Mouse (Mus musculus): Measurements from ENCODE around the gene Adad2. TPM values are rescaled to one million over a fixed set of nuclear protein-coding genes. Genes with fewer than 3 reads are reported as not detected.

Adad2 gene
- polyA plus RNA-seq, 1 experiment from 2014 or later, result not detected

DNA sequence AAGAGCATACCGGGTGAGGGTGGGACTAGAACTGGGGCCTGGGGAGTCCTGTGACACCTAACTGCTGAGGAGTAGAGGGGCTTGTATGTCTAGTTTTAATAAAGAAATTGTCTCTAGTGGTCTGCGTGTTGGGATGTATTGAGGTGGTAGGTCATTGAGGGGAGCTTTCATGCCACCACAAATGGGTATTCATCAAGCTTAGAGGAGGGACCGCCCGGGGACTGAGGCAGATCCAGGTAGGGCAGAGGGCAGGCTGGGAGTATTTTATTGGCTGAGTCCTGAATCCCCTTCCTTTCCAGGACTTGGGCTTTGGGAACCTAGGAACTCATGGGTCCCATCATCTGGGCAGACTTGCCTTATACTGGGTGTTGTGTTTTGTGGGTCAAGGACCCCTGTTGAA, 4.3 kb downstream of the Adad2 start:
- no peak overlapping the region for H3K27ac ChIP-seq (replicated peaks in 1 of 2; ENCODE audit: control insufficient read depth in 1 of 2, insufficient read depth in 1 of 2, low read depth in 2 of 2, low read length in 2 of 2)
- H3K4me1 ChIP-seq (ENCODE audit: control insufficient read depth in 2 of 2, insufficient read depth in 2 of 2, low read length in 2 of 2), result peaks cover 3 to 7% of the 10 kb centered on the region in 2 experiments; a peak in 3 of 4 replicates
- no peaks in the 10 kb centered on the region for H3K27me3 ChIP-seq (ENCODE audit: control insufficient read depth, insufficient read depth, low read length)
- H3K36me3 ChIP-seq (ENCODE audit: control insufficient read depth, insufficient read depth, low read length), result no peaks in the 10 kb centered on the region
- WGBS, result 81% methylated on average over 4 of the region's 4 CpGs
- no peaks in the 10 kb centered on the region for H3K9me3 ChIP-seq (ENCODE audit: control insufficient read depth, low read length)
- H3K4me2 ChIP-seq (ENCODE audit: low read length), result no peak overlapping the region
- no peak overlapping the region for H3K4me3 ChIP-seq (ENCODE audit: control insufficient read depth in 1 of 2, insufficient read depth in 1 of 2, low read depth in 1 of 2, low read length in 2 of 2)
- no peak for ATAC-seq (ENCODE audit: insufficient number of reproducible peaks, insufficient read depth, low FRiP score, low read depth)
- H3K9ac ChIP-seq (ENCODE audit: low read length), result no peak overlapping the region

DNA sequence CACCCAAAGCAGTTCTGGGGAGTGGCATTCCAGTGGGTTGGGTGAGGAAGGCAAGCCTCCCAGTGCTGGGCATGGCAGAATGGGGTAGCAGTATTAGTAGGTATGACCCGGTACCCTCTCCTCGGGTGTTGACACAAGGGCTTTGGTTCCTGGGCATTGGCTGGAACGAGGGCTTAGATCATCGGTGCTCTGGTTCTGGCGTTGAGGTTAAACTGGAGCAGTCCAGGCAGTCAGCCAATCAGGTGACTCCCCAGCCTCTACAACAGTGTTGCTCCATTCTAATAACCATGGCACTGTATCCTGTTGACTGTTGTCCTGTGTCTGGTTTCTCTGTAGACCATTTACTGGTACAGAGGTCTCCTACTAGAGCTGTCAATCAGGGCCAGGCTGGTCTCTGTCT, 5.0 kb downstream of the Adad2 start:
- Histone ChIP-seq H3K27me3 (ENCODE audit: control insufficient read depth, insufficient read depth, low read length) (no peaks in the 10 kb centered on the region), H3K4me2 (ENCODE audit: low read length) (no peak overlapping the region), H3K4me3 (ENCODE audit: control insufficient read depth in 1 of 2, insufficient read depth in 1 of 2, low read depth in 1 of 2, low read length in 2 of 2) (no peak overlapping the region), H3K9me3 (ENCODE audit: control insufficient read depth, low read length) (no peaks in the 10 kb centered on the region), H3K27ac (replicated peaks in 1 of 2; ENCODE audit: control insufficient read depth in 1 of 2, insufficient read depth in 1 of 2, low read depth in 2 of 2, low read length in 2 of 2) (no peak overlapping the region), H3K4me1 (ENCODE audit: control insufficient read depth in 2 of 2, insufficient read depth in 2 of 2, low read length in 2 of 2) (peaks cover 3 to 7% of the 10 kb centered on the region in 2 experiments; a peak in 3 of 4 replicates), H3K9ac (ENCODE audit: low read length) (no peak overlapping the region), H3K36me3 (ENCODE audit: control insufficient read depth, insufficient read depth, low read length) (no peaks in the 10 kb centered on the region)
- WGBS, result 73% methylated on average over 5 of the region's 5 CpGs
- no peak for ATAC-seq (ENCODE audit: insufficient number of reproducible peaks, insufficient read depth, low FRiP score, low read depth)

DNA sequence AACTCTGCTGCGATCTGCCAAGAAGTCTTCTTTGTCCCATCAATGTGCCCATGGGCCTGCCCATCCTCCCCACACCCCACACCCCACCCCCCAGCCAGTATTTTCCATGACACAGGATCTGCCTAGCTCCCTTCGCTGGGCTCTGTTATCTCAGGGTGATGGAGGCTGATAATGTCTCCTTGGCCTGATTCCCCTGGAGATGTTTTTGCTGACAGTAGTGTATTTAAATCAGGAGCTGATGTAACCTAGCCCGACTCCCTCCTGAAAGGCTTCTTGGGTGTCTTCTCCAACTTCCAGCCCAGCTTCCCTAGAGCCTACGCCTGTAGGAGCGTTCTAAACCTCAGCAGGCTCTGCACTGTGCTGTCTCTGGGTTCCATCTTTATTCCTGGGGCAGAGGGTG, 6.3 kb downstream of the Adad2 start:
- no peak for ATAC-seq (ENCODE audit: insufficient number of reproducible peaks, insufficient read depth, low FRiP score, low read depth)
- Histone ChIP-seq H3K27me3 (ENCODE audit: control insufficient read depth, insufficient read depth, low read length) (no peaks in the 10 kb centered on the region), H3K9ac (ENCODE audit: low read length) (no peak overlapping the region), H3K4me1 (ENCODE audit: control insufficient read depth in 2 of 2, insufficient read depth in 2 of 2, low read length in 2 of 2) (peaks cover 3 to 7% of the 10 kb centered on the region in 2 experiments; a peak in 3 of 4 replicates), H3K27ac (replicated peaks in 1 of 2; ENCODE audit: control insufficient read depth in 1 of 2, insufficient read depth in 1 of 2, low read depth in 2 of 2, low read length in 2 of 2) (no peak overlapping the region), H3K36me3 (ENCODE audit: control insufficient read depth, insufficient read depth, low read length) (no peaks in the 10 kb centered on the region), H3K4me2 (ENCODE audit: low read length) (no peak overlapping the region), H3K9me3 (ENCODE audit: control insufficient read depth, low read length) (no peaks in the 10 kb centered on the region), H3K4me3 (ENCODE audit: control insufficient read depth in 1 of 2, insufficient read depth in 1 of 2, low read depth in 1 of 2, low read length in 2 of 2) (no peak overlapping the region)
- WGBS, result 47% methylated on average over 5 of the region's 5 CpGs

DNA sequence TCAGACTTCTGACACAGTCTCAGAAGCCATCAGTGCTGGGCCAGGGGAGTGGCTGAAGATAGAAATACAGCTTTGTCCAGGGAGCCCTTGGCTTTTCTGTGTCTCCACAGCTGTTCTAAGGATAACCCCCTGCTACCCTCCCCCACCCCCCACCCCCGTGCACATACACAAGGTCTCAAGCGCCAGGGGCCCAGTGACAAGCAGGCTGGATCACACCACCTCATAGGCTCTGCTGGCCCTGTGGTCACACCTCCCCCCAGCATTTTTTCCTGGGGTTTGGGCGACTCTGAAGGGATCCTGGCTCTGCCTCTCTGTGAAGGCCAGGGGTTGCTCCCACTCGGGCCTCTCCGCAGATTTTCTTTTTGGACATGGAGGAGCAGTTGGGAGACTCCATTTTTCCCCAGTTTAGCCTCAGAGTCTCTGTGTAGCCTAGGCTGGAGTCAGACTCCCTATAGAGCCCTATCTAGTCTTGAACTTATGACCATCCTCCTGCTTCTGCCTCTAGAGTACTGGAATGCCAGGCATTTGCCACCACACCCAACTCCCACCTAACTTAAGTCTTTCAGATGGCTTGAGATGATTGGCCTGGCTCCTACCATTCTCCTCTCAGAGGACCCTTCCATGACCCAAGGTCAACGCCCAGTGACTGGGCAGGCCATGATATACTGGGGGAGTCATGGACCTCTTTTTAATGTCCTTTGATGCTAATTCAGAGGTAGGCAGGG, 7.7 kb downstream of the Adad2 start:
- WGBS, result 63% methylated on average over 6 of the region's 6 CpGs
- no peak for ATAC-seq (ENCODE audit: insufficient number of reproducible peaks, insufficient read depth, low FRiP score, low read depth)
- H3K9ac ChIP-seq (ENCODE audit: low read length), result no peak overlapping the region

DNA sequence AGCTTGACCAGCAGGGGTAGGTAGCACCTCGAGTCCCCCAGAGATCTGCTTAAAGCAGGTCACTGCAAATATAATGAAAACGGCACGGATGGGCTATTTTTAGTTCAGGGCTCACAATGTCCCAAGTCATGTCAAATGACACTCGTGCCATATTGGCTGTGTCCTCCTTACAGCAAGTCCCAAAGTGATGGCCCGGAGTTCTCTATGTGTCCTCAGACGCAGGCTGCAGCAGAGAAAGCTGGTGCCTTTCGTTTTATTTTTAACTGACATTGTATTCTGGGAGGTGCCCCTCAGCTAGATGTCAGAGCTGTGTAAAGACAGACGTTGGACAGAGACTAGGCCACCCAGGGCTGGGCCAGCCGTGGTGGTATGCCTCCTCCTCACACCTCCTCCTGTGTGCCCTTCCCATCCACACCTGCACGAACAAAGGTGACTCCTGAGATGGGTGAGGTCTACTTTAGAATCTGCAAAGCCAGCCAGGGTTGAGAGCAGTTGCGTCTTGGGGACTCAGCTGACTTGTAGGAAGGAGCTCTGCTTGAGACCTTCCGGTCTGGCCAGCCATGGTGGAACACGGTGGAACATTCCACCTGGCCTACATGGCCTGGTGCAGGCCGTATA, 8.4 kb downstream of the Adad2 start:
- Histone ChIP-seq H3K27ac (replicated peaks in 1 of 2; ENCODE audit: control insufficient read depth in 1 of 2, insufficient read depth in 1 of 2, low read depth in 2 of 2, low read length in 2 of 2) (no peak overlapping the region), H3K4me2 (ENCODE audit: low read length) (no peak overlapping the region), H3K9me3 (ENCODE audit: control insufficient read depth, low read length) (no peaks in the 10 kb centered on the region), H3K9ac (ENCODE audit: low read length) (no peak overlapping the region), H3K4me1 (ENCODE audit: control insufficient read depth in 2 of 2, insufficient read depth in 2 of 2, low read length in 2 of 2) (peaks cover 3 to 7% of the 10 kb centered on the region in 2 experiments; a peak in 3 of 4 replicates), H3K36me3 (ENCODE audit: control insufficient read depth, insufficient read depth, low read length) (no peaks in the 10 kb centered on the region), H3K4me3 (ENCODE audit: control insufficient read depth in 1 of 2, insufficient read depth in 1 of 2, low read depth in 1 of 2, low read length in 2 of 2) (no peak overlapping the region), H3K27me3 (ENCODE audit: control insufficient read depth, insufficient read depth, low read length) (0 out of 2 replicates have a peak, but pooled peaks cover 5% of the 10 kb centered on the region)
- ATAC-seq (ENCODE audit: insufficient number of reproducible peaks, insufficient read depth, low FRiP score, low read depth), result no peak
- WGBS, result 51% methylated on average over 14 of the region's 14 CpGs

More for the DNA sequence above, 7.7 kb downstream of the Adad2 start:
- Histone ChIP-seq H3K4me3 (ENCODE audit: control insufficient read depth in 1 of 2, insufficient read depth in 1 of 2, low read depth in 1 of 2, low read length in 2 of 2) (no peak overlapping the region), H3K4me1 (ENCODE audit: control insufficient read depth in 2 of 2, insufficient read depth in 2 of 2, low read length in 2 of 2) (peaks cover 3 to 7% of the 10 kb centered on the region in 2 experiments; a peak in 3 of 4 replicates), H3K4me2 (ENCODE audit: low read length) (no peak overlapping the region), H3K27me3 (ENCODE audit: control insufficient read depth, insufficient read depth, low read length) (0 out of 2 replicates have a peak, but pooled peaks cover 5% of the 10 kb centered on the region), H3K9me3 (ENCODE audit: control insufficient read depth, low read length) (no peaks in the 10 kb centered on the region), H3K27ac (replicated peaks in 1 of 2; ENCODE audit: control insufficient read depth in 1 of 2, insufficient read depth in 1 of 2, low read depth in 2 of 2, low read length in 2 of 2) (no peak overlapping the region), H3K36me3 (ENCODE audit: control insufficient read depth, insufficient read depth, low read length) (no peaks in the 10 kb centered on the region)

DNA sequence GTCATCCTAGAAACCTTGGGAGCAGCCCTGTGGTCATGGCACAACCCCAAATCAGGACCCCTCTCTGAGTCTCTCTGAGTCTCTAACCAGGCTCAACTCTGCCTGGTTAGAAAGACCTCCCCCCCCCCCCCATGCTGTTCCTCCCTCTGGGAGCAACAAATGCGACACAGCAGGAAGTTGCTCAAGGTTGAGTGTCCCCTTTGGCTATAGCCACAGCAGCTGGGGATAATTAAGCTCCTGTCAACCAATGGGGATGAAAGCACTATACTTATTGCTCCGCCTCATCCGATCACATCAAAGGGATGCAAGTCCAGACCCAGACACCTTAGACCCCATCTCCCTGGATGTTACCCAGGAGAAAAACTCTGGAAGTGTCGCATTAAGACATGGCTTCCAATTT, 10.0 kb downstream of the Adad2 start:
- Histone ChIP-seq H3K9me3 (ENCODE audit: control insufficient read depth, low read length) (no peaks in the 10 kb centered on the region), H3K27me3 (ENCODE audit: control insufficient read depth, insufficient read depth, low read length) (0 out of 2 replicates have a peak, but pooled peaks cover 5% of the 10 kb centered on the region), H3K27ac (replicated peaks in 1 of 2; ENCODE audit: control insufficient read depth in 1 of 2, insufficient read depth in 1 of 2, low read depth in 2 of 2, low read length in 2 of 2) (no peak overlapping the region), H3K9ac (ENCODE audit: low read length) (no peak overlapping the region), H3K4me1 (ENCODE audit: control insufficient read depth in 2 of 2, insufficient read depth in 2 of 2, low read length in 2 of 2) (peaks cover 7% of the 10 kb centered on the region in 2 experiments; a peak in 3 of 4 replicates), H3K4me2 (ENCODE audit: low read length) (no peak overlapping the region), H3K4me3 (ENCODE audit: control insufficient read depth in 1 of 2, insufficient read depth in 1 of 2, low read depth in 1 of 2, low read length in 2 of 2) (no peak overlapping the region), H3K36me3 (ENCODE audit: control insufficient read depth, insufficient read depth, low read length) (no peaks in the 10 kb centered on the region)
- ATAC-seq (ENCODE audit: insufficient number of reproducible peaks, insufficient read depth, low FRiP score, low read depth), result no peak
- WGBS, result 72% methylated on average over 4 of the region's 4 CpGs

DNA sequence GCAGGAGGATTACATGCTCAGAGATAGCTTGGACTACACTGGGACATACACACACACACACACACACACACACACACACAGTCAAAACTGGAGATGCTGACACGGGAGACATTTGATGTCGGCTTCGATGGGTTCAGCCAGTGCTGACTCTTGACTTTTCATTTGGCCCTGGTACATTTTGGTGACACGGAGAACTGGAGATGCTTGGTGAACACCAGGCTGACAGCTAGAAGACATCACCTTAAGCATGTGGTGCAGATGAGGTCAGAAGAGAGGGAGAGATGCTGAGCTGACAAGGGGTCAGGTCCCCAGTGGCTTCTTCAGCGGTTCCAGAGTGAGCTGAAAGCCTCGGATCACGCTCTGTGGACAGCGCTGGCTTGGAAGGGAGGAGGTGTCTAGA, 10.5 kb downstream of the Adad2 start:
- Histone ChIP-seq H3K4me1 (ENCODE audit: control insufficient read depth in 2 of 2, insufficient read depth in 2 of 2, low read length in 2 of 2) (peaks cover 8 to 9% of the 10 kb centered on the region in 2 experiments; a peak in 3 of 4 replicates), H3K4me2 (ENCODE audit: low read length) (no peak overlapping the region), H3K9ac (ENCODE audit: low read length) (no peak overlapping the region), H3K9me3 (ENCODE audit: control insufficient read depth, low read length) (no peaks in the 10 kb centered on the region), H3K4me3 (ENCODE audit: control insufficient read depth in 1 of 2, insufficient read depth in 1 of 2, low read depth in 1 of 2, low read length in 2 of 2) (no peak overlapping the region), H3K27me3 (ENCODE audit: control insufficient read depth, insufficient read depth, low read length) (0 out of 2 replicates have a peak, but pooled peaks cover 5% of the 10 kb centered on the region), H3K36me3 (ENCODE audit: control insufficient read depth, insufficient read depth, low read length) (no peaks in the 10 kb centered on the region), H3K27ac (replicated peaks in 1 of 2; ENCODE audit: control insufficient read depth in 1 of 2, insufficient read depth in 1 of 2, low read depth in 2 of 2, low read length in 2 of 2) (no peak overlapping the region)
- ATAC-seq (ENCODE audit: insufficient number of reproducible peaks, insufficient read depth, low FRiP score, low read depth), result no peak
- 79% methylated on average over 8 of the region's 8 CpGs for WGBS
